In the genomic region with DNA sequence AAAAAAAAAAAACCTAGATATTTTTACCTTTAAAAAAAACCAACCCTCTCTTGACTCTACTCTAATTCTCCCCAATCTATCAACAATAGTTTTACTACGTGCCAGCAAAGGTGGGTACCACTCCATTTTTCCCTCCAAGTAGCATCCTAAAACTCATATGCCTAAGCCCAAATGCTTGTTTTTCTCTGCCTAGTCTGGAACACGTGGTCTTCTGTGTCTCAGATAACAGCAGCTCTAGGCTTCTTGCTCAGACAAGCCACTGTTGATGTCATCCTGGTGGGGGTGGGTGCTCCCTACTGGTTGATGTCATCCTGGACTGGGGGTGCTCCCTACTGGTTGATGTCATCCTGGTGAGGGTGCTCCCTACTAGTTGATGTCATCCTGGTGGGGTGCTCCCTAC, we compare ENCODE assay signal across 25 mouse cellular contexts. TPM values are rescaled to one million over a fixed set of nuclear protein-coding genes. Genes with fewer than 3 reads are reported as not detected.
DNase-seq lines count a peak whose midpoint lies in the region; ATAC-seq and TF ChIP-seq lines count a peak whose summit lies in the region.
"Had no signal": no experiment of that assay in that cellular context is flagged by ENCODE, and none has a peak within 500 bp of the region (broad histone marks: within the 10 kb centered on the region; RNA-seq: fewer than 3 reads in every experiment).

No protein-coding gene starts in this region.

- H3K79me2 ChIP-seq in C2C12 (ENCODE audit: control insufficient read depth, insufficient read depth) (no peaks in the 10 kb centered on the region), MEL (ENCODE audit: control insufficient read depth, insufficient read depth, low read length, poor library complexity) (no peaks in the 10 kb centered on the region)

- no peaks in the 10 kb centered on the region for H3K27me3 ChIP-seq in C2C12 (ENCODE audit: control insufficient read depth, insufficient read depth, insufficient read length)
- no peaks in the 10 kb centered on the region for H3K27me3 ChIP-seq in MEL (ENCODE audit: control insufficient read depth in 1 of 2, insufficient read depth in 2 of 2, low read length in 2 of 2)
- H3K27me3 ChIP-seq in intestine, postnatal 0 days (replicated peaks; ENCODE audit: control insufficient read depth, insufficient read depth, low read length): no peaks in the 10 kb centered on the region
- H3K27me3 ChIP-seq: embryonic facial prominence, embryonic 13.5 days; embryonic facial prominence, embryonic 15.5 days; forebrain, embryonic 12.5 days had no signal

- TF ChIP-seq RAD21 in MEL (IDR thresholded peaks at IDR 0.05; ENCODE audit: low read depth, low read length): no peak

- H3ac ChIP-seq in C2C12 (ENCODE audit: control insufficient read depth, insufficient read length, low read depth): no peak overlapping the region

- ATAC-seq in intestine, postnatal 0 days: no peak
- ATAC-seq: forebrain, embryonic 14.5 days; forebrain, embryonic 16.5 days had no signal

- TF ChIP-seq EP300 in MEL (IDR thresholded peaks at IDR 0.05; ENCODE audit: low read depth in 1 of 2, low read length in 2 of 2): no peak

- H3K4me3 ChIP-seq in C2C12 (ENCODE audit: insufficient read depth, poor library complexity, severe bottlenecking) (no peak overlapping the region), MEL (ENCODE audit: control insufficient read depth in 1 of 2, insufficient read depth in 1 of 2, low read depth in 2 of 2, low read length in 2 of 2) (no peak overlapping the region)
- H3K4me3 ChIP-seq in intestine, postnatal 0 days (ENCODE audit: low read depth, low read length): no peak overlapping the region
- H3K4me3 ChIP-seq: embryonic facial prominence, embryonic 13.5 days; embryonic facial prominence, embryonic 15.5 days; erythroblast, embryonic 14.5 days; forebrain, embryonic 10.5 days; forebrain, embryonic 12.5 days had no signal

- no peaks in the 10 kb centered on the region for H3K79me3 ChIP-seq in C2C12 (ENCODE audit: low read depth)

- H3K36me3 ChIP-seq in C2C12 (ENCODE audit: control insufficient read depth, insufficient read depth) (no peaks in the 10 kb centered on the region), MEL (ENCODE audit: control insufficient read depth in 1 of 2, insufficient read depth in 2 of 2, low read length in 2 of 2) (no peaks in the 10 kb centered on the region)
- no peaks in the 10 kb centered on the region for H3K36me3 ChIP-seq in intestine, postnatal 0 days (ENCODE audit: control insufficient read depth, insufficient read depth)
- H3K36me3 ChIP-seq: embryonic facial prominence, embryonic 13.5 days; embryonic facial prominence, embryonic 15.5 days; forebrain, embryonic 10.5 days; forebrain, embryonic 12.5 days; G1E had no signal

- TF ChIP-seq CTCF in C2C12 (IDR thresholded peaks at IDR 0.05; ENCODE audit: control insufficient read depth, insufficient read depth, insufficient read length) (no peak), MEL (IDR thresholded peaks at IDR 0.05 in 2 of 3, conservative IDR thresholded peaks at IDR 0.05 in 1 of 3; ENCODE audit: control insufficient read depth in 1 of 3, insufficient read depth in 1 of 3, low read depth in 2 of 3, low read length in 3 of 3, poor library complexity in 1 of 3, severe bottlenecking in 1 of 3) (no peak)
- TF ChIP-seq CTCF in intestine, postnatal 0 days (IDR thresholded peaks at IDR 0.05; ENCODE audit: low read depth): no peak

- peaks cover 0 to 4% of the 10 kb centered on the region in 2 experiments; a peak in 3 of 4 replicates for H3K4me1 ChIP-seq in MEL (ENCODE audit: control insufficient read depth in 1 of 2, insufficient read depth in 2 of 2, low read length in 2 of 2)
- no peaks in the 10 kb centered on the region for H3K4me1 ChIP-seq in intestine, postnatal 0 days (replicated peaks; ENCODE audit: control insufficient read depth, insufficient read depth, low read length)
- H3K4me1 ChIP-seq: embryonic facial prominence, embryonic 13.5 days; embryonic facial prominence, embryonic 15.5 days; forebrain, embryonic 10.5 days; forebrain, embryonic 12.5 days had no signal

- peak; percentile 24 for DNase-seq in 416B (ENCODE audit: low read depth)
- peak; percentile 15 for DNase-seq in MEL (ENCODE audit: low read depth, low spot score)
- no peak for DNase-seq in neural tube, embryonic 10.5 days (ENCODE audit: extremely low spot score, low spot score)
- no peak for DNase-seq in kidney, adult 11 months
- DNase-seq: adrenal gland, adult 2 months; adrenal gland, postnatal 10 days; adrenal gland, postnatal 25 days; B cell, adult 2 months; cerebellum, adult 11 months; cerebellum, adult 18-20 months; cerebellum, adult 8-10 months; cerebellum, adult 9-11 months; cerebellum, postnatal 14 days; cerebellum, postnatal 36 days; embryo, embryonic 11 days had no signal

- WGBS in intestine, postnatal 0 days: 70% methylated on average over 2 of the region's 2 CpGs

- H3K9me3 ChIP-seq in MEL (replicated peaks; ENCODE audit: insufficient read depth, low read length): no peaks in the 10 kb centered on the region
- no peaks in the 10 kb centered on the region for H3K9me3 ChIP-seq in intestine, postnatal 0 days (ENCODE audit: control insufficient read depth)
- H3K9me3 ChIP-seq: embryonic facial prominence, embryonic 15.5 days; forebrain, embryonic 10.5 days; forebrain, embryonic 12.5 days had no signal

- no peak for TF ChIP-seq POLR2A in MEL (IDR thresholded peaks at IDR 0.05; ENCODE audit: control insufficient read depth in 1 of 2, insufficient read depth in 1 of 2, low read depth in 1 of 2, low read length in 2 of 2, poor library complexity in 1 of 2)

- H3K27ac ChIP-seq in MEL (ENCODE audit: control insufficient read depth, low read depth, low read length): no peak overlapping the region
- H3K27ac ChIP-seq in intestine, postnatal 0 days (ENCODE audit: low read depth, low read length): no peak overlapping the region
- H3K27ac ChIP-seq: embryonic facial prominence, embryonic 13.5 days; embryonic facial prominence, embryonic 15.5 days; forebrain, embryonic 10.5 days; forebrain, embryonic 12.5 days had no signal

- no peak overlapping the region for H3K4me2 ChIP-seq in intestine, postnatal 0 days (replicated peaks; ENCODE audit: low read depth)
- H3K4me2 ChIP-seq: embryonic facial prominence, embryonic 13.5 days; embryonic facial prominence, embryonic 15.5 days; forebrain, embryonic 12.5 days had no signal

- no peak overlapping the region for H3K9ac ChIP-seq in MEL (ENCODE audit: control insufficient read depth, low read depth, low read length, poor library complexity, severe bottlenecking)
- H3K9ac ChIP-seq in intestine, postnatal 0 days (ENCODE audit: low read depth, low read length): no peak overlapping the region
- H3K9ac ChIP-seq: embryonic facial prominence, embryonic 13.5 days; embryonic facial prominence, embryonic 15.5 days; forebrain, embryonic 12.5 days had no signal

TF ChIP-seq in C2C12, 6 proteins besides CTCF, POLR2A, EP300 and RAD21:
- no peak for TF ChIP-seq FOSL1 (IDR thresholded peaks at IDR 0.05; ENCODE audit: insufficient read depth, low read length, poor library complexity, severe bottlenecking)
- no peak for TF ChIP-seq MYOG (IDR thresholded peaks at IDR 0.05; ENCODE audit: control insufficient read depth, extremely low read depth, insufficient read length)
- TF ChIP-seq USF1 (IDR thresholded peaks at IDR 0.05; ENCODE audit: low read depth): peak; percentile 67

TF ChIP-seq in MEL, 35 proteins besides CTCF, POLR2A, EP300 and RAD21:
- TF ChIP-seq USF1 (IDR thresholded peaks at IDR 0.05; ENCODE audit: low read depth, low read length): peak; percentile 78
- peak; percentile 71; the same call in 1 of the 2 replicates for TF ChIP-seq MAX (IDR thresholded peaks at IDR 0.05; ENCODE audit: low read length)
- no peak for TF ChIP-seq MAFK (IDR thresholded peaks at IDR 0.05; ENCODE audit: borderline replicate concordance, low read depth, low read length)
- TF ChIP-seq USF2 (IDR thresholded peaks at IDR 0.05; ENCODE audit: borderline replicate concordance in 1 of 2, insufficient read depth in 1 of 2, low read depth in 1 of 2, low read length in 2 of 2): 0 out of 4 replicates have a peak, but pooled peaks of 1 of the 2 experiments have one; percentile 29
- TF ChIP-seq ETS1 (IDR thresholded peaks at IDR 0.05; ENCODE audit: low read depth, low read length): peak; percentile 70; the same call in 1 of the 2 replicates
- no peak for TF ChIP-seq MXI1 (IDR thresholded peaks at IDR 0.05; ENCODE audit: low read depth, low read length)
- TF ChIP-seq ZNF384 (IDR thresholded peaks at IDR 0.05; ENCODE audit: low read depth, low read length): no peak

RNA-seq across cellular contexts. Expression of gene Dnah6, which starts 17.7 kb away (rescaled TPM):
- polyA plus RNA-seq in C2C12 (2012; fragmentation: generic; extraction: Trizol) (0.20 TPM), MEL (2012; ENCODE audit: insufficient read depth in 1 of 2, insufficient read length in 2 of 2, low read depth in 1 of 2, low replicate concordance in 2 of 2, missing spikeins in 1 of 2) (not detected)
- total RNA-seq in MEL (2012; rRNA removed): 0.03 TPM in 1 of 2 replicates, not detected in the other
- polyA plus RNA-seq in intestine, postnatal 0 days (2015; fragmentation: Nextera tagmentation; extraction: Ambion mirVana): 0.08 and 0.09 TPM in 2 replicates
- polyA plus RNA-seq: embryonic facial prominence, embryonic 13.5 days had no signal

RNA-seq across cellular contexts. Expression of gene Suclg1, which starts 44.5 kb away (rescaled TPM):
- polyA plus RNA-seq in C2C12 (2012; fragmentation: generic; extraction: Trizol): 127 TPM
- total RNA-seq in MEL (2012; rRNA removed): 153 and 158 TPM in 2 replicates
- polyA plus RNA-seq in MEL (2012; ENCODE audit: insufficient read depth in 1 of 2, insufficient read length in 2 of 2, low read depth in 1 of 2, low replicate concordance in 2 of 2, missing spikeins in 1 of 2): 100 to 1,000 TPM in 1 of 2 experiments, not detected in 1; 207 TPM
- 317 and 327 TPM in 2 replicates for polyA plus RNA-seq in intestine, postnatal 0 days (2015; fragmentation: Nextera tagmentation; extraction: Ambion mirVana)

Comparison
In these comparisons a context has a peak if more than half of its experiments do, and no peak if none do; other contexts are left out.
1. DNase-seq: peak in 416B (single experiment) and MEL (single experiment); none in neural tube, embryonic 10.5 days (single experiment) and kidney, adult 11 months (single experiment).